Mouse (Mus musculus) CD8-positive naive resting alpha-beta T cell, adult 57 days (primary cell): ENCODE data around the gene Lrrc74b. TPM values are rescaled to one million over a fixed set of nuclear protein-coding genes. Genes with fewer than 3 reads are reported as not detected.

Source experiments
- total RNA-seq: library from RNA; stranded (reverse); gene quantifications from one replicate; pipeline ENCODE4 v1.2.4, GENCODE M21; 2023

Lrrc74b gene
- not detected for total RNA-seq

GRCm38 (mm10) chr16:17561128-17561750 lies at the start of gene Lrrc74b:
Gene Lrrc74b, minus strand, starts transcription at chr16:17561247.

GRCm38 (mm10) chr16:17583064-17583463 lies 22.0 kb upstream of the Lrrc74b start, which contains the start of gene Slc7a4:
Gene Slc7a4, minus strand, starts transcription at chr16:17583214.

GRCm38 (mm10) chr16:17561751-17562208 lies 733 bp upstream of the Lrrc74b start, which contains the start of gene P2rx6:
Gene P2rx6, plus strand, starts transcription at chr16:17561885.

DNA sequence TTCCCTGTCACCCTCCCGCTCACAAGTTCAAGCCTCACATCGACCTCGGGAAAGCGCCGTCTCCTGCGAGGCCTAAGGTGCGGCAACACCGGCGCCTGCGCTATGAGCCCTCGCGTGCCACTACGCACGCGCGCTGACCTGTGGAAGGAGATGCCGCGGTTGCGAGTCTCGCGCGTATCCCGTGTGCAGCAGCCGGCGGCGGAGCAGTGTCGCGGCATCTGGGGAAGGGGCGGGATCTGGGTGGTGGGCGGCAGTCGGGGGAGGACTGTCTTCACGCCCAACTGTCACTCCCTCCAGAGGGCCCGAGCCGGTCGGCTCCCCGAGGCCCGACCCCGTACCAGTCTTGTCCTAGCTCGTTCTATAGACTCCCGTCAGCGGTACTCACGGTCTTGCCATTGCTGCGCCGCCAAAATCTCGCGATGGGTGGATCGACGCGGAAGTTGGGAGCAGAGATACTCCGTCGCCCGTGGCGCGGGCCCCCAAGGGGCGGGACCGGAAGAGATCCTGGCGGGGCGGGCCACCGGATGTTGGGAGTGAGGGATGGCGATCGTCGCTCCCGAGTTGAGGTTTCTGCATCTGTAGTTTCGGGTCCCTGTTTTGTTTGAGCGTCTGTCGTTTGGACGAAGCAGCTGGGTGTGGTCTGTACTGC lies 30.3 kb downstream of the Lrrc74b start, which contains the start of gene Thap7:
Gene Thap7 (minus strand): TSS at position 497 of the 649 bp plus-strand sequence.

GRCm38 (mm10) chr16:17508546-17509239 lies 52.4 kb downstream of the Lrrc74b start, which contains the start of gene Lztr1:
Gene Lztr1, plus strand, starts transcription at chr16:17508688.

Other genes starting within 250 kb of the Lrrc74b start
- gene Serpind1, start 229.9 kb downstream of the Lrrc74b start, total RNA-seq: not detected
- gene Snap29, start 155.3 kb downstream of the Lrrc74b start, total RNA-seq: 20.9 TPM
- gene Pi4ka, start 154.9 kb downstream of the Lrrc74b start, total RNA-seq: 107 TPM
- 50.7 TPM for gene Crkl, start 109.3 kb downstream of the Lrrc74b start, total RNA-seq
- gene Aifm3, start 71.6 kb downstream of the Lrrc74b start, total RNA-seq: not detected
- gene Lztr1, start 52.6 kb downstream of the Lrrc74b start, total RNA-seq: 73.7 TPM
- gene Thap7, start 30.1 kb downstream of the Lrrc74b start, total RNA-seq: 39.9 TPM
- not detected for gene P2rx6, start 638 bp upstream of the Lrrc74b start, total RNA-seq
- gene Slc7a4, start 22.0 kb upstream of the Lrrc74b start, total RNA-seq: 0.34 TPM
- gene Smpd4, start 58.1 kb upstream of the Lrrc74b start, total RNA-seq: 44.3 TPM
- 0.89 TPM for gene Ccdc74a, start 85.2 kb upstream of the Lrrc74b start, total RNA-seq
- 166 TPM for gene Med15, start 171.6 kb upstream of the Lrrc74b start, total RNA-seq
- 26.3 TPM for gene Klhl22, start 198.4 kb upstream of the Lrrc74b start, total RNA-seq
- not detected for gene Scarf2, start 236.0 kb upstream of the Lrrc74b start, total RNA-seq